Mouse (Mus musculus): ENCODE data around the gene Gm17662. TPM values are rescaled to one million over a fixed set of nuclear protein-coding genes. Genes with fewer than 3 reads are reported as not detected.

Gene Gm17662
- total RNA-seq (2021) (not detected), polyA plus RNA-seq (2012; rRNA removed) (not detected in 2 replicates)
- long read RNA-seq, result 0 reads

- H3K27me3 ChIP-seq (ENCODE audit: control insufficient read depth, insufficient read depth, low read length), result no peaks in the 10 kb centered on the region
- no peak for TF ChIP-seq EP300 (IDR thresholded peaks at IDR 0.05; ENCODE audit: insufficient read depth, low read depth, low read length)
- TF ChIP-seq CTCF (IDR thresholded peaks at IDR 0.05), result no peak
- no peak for TF ChIP-seq POLR2A (IDR thresholded peaks at IDR 0.05; ENCODE audit: insufficient read depth, low read depth, low read length)
- intact Hi-C loops (cut with DNase I), result no loop called here
- H3K36me3 ChIP-seq (ENCODE audit: control insufficient read depth, insufficient read depth, low read length), result no peaks in the 10 kb centered on the region
- no peaks in the 10 kb centered on the region for H3K79me2 ChIP-seq (replicated peaks; ENCODE audit: control insufficient read depth, insufficient read depth, low read length)
- WGBS, result 71% methylated on average over 1 of the region's 1 CpGs
- no peak for DNase-seq
- no peaks in the 10 kb centered on the region for H3K4me1 ChIP-seq (ENCODE audit: control insufficient read depth, insufficient read depth, low read length)
- H3K4me3 ChIP-seq, result no peak within 1 kb of the TSS
- H3K9ac ChIP-seq (ENCODE audit: low read depth, low read length), result no peak within 1 kb of the TSS
- H3K27ac ChIP-seq, result no peak within 1 kb of the TSS
These were observed at the start of gene Gm17662 for GRCm38 (mm10) chr4:104857029-104857428. Gene Gm17662, plus strand, starts transcription at chr4:104857329.

GRCm38 (mm10) chr4:104810710-104811286, 46.3 kb upstream of the Gm17662 start:
- Histone ChIP-seq H3K27me3 (ENCODE audit: control insufficient read depth, insufficient read depth, low read length) (no peaks in the 10 kb centered on the region), H3K27ac (no peak overlapping the region), H3K79me2 (replicated peaks; ENCODE audit: control insufficient read depth, insufficient read depth, low read length) (no peaks in the 10 kb centered on the region), H3K4me3 (no peak overlapping the region), H3K9ac (ENCODE audit: low read depth, low read length) (no peak overlapping the region), H3K36me3 (ENCODE audit: control insufficient read depth, insufficient read depth, low read length) (no peaks in the 10 kb centered on the region), H3K4me1 (ENCODE audit: control insufficient read depth, insufficient read depth, low read length) (no peaks in the 10 kb centered on the region)
- intact Hi-C loops (cut with DNase I), result no loop called here
- TF ChIP-seq CTCF (IDR thresholded peaks at IDR 0.05) (no peak), EP300 (IDR thresholded peaks at IDR 0.05; ENCODE audit: insufficient read depth, low read depth, low read length) (no peak), POLR2A (IDR thresholded peaks at IDR 0.05; ENCODE audit: insufficient read depth, low read depth, low read length) (no peak)
- DNase-seq, result no peak
- WGBS, result 59% methylated on average over 10 of the region's 10 CpGs

- TF ChIP-seq EP300 (IDR thresholded peaks at IDR 0.05; ENCODE audit: insufficient read depth, low read depth, low read length), result no peak
- TF ChIP-seq CTCF (IDR thresholded peaks at IDR 0.05), result no peak
- TF ChIP-seq POLR2A (IDR thresholded peaks at IDR 0.05; ENCODE audit: insufficient read depth, low read depth, low read length), result no peak
- DNase-seq, result no peak
- no peak overlapping the region for H3K4me3 ChIP-seq
- intact Hi-C loops (cut with DNase I), result no loop called here
- H3K9ac ChIP-seq (ENCODE audit: low read depth, low read length), result no peak overlapping the region
- no peaks in the 10 kb centered on the region for H3K36me3 ChIP-seq (ENCODE audit: control insufficient read depth, insufficient read depth, low read length)
- WGBS, result 86% methylated on average over 2 of the region's 2 CpGs
- H3K27me3 ChIP-seq (ENCODE audit: control insufficient read depth, insufficient read depth, low read length), result no peaks in the 10 kb centered on the region
- no peaks in the 10 kb centered on the region for H3K79me2 ChIP-seq (replicated peaks; ENCODE audit: control insufficient read depth, insufficient read depth, low read length)
- no peaks in the 10 kb centered on the region for H3K4me1 ChIP-seq (ENCODE audit: control insufficient read depth, insufficient read depth, low read length)
- H3K27ac ChIP-seq, result no peak overlapping the region
These were observed 43.5 kb upstream of the Gm17662 start for GRCm38 (mm10) chr4:104813617-104814016.

GRCm38 (mm10) chr4:104816519-104817232, 40.5 kb upstream of the Gm17662 start:
- no peaks in the 10 kb centered on the region for H3K79me2 ChIP-seq (replicated peaks; ENCODE audit: control insufficient read depth, insufficient read depth, low read length)

GRCm38 (mm10) chr4:104817509-104817908, 39.6 kb upstream of the Gm17662 start:
- intact Hi-C loops (cut with DNase I), result no loop called here
- DNase-seq, result no peak
- H3K9ac ChIP-seq (ENCODE audit: low read depth, low read length), result no peak overlapping the region
- H3K27ac ChIP-seq, result no peak overlapping the region
- 55% methylated on average over 2 of the region's 2 CpGs for WGBS
- H3K4me3 ChIP-seq, result no peak overlapping the region
- no peaks in the 10 kb centered on the region for H3K4me1 ChIP-seq (ENCODE audit: control insufficient read depth, insufficient read depth, low read length)
- no peaks in the 10 kb centered on the region for H3K36me3 ChIP-seq (ENCODE audit: control insufficient read depth, insufficient read depth, low read length)
- no peaks in the 10 kb centered on the region for H3K27me3 ChIP-seq (ENCODE audit: control insufficient read depth, insufficient read depth, low read length)
- H3K79me2 ChIP-seq (replicated peaks; ENCODE audit: control insufficient read depth, insufficient read depth, low read length), result no peaks in the 10 kb centered on the region
- no peak for TF ChIP-seq CTCF (IDR thresholded peaks at IDR 0.05)
- no peak for TF ChIP-seq EP300 (IDR thresholded peaks at IDR 0.05; ENCODE audit: insufficient read depth, low read depth, low read length)
- TF ChIP-seq POLR2A (IDR thresholded peaks at IDR 0.05; ENCODE audit: insufficient read depth, low read depth, low read length), result no peak

More at GRCm38 (mm10) chr4:104816519-104817232, 40.5 kb upstream of the Gm17662 start:
- no peak for DNase-seq
- H3K36me3 ChIP-seq (ENCODE audit: control insufficient read depth, insufficient read depth, low read length), result no peaks in the 10 kb centered on the region
- no peak overlapping the region for H3K4me3 ChIP-seq
- H3K27me3 ChIP-seq (ENCODE audit: control insufficient read depth, insufficient read depth, low read length), result no peaks in the 10 kb centered on the region
- H3K4me1 ChIP-seq (ENCODE audit: control insufficient read depth, insufficient read depth, low read length), result no peaks in the 10 kb centered on the region
- 81% methylated on average over 4 of the region's 4 CpGs for WGBS
- TF ChIP-seq CTCF (IDR thresholded peaks at IDR 0.05), result no peak
- no peak for TF ChIP-seq POLR2A (IDR thresholded peaks at IDR 0.05; ENCODE audit: insufficient read depth, low read depth, low read length)
- no peak for TF ChIP-seq EP300 (IDR thresholded peaks at IDR 0.05; ENCODE audit: insufficient read depth, low read depth, low read length)
- no peak overlapping the region for H3K9ac ChIP-seq (ENCODE audit: low read depth, low read length)
- intact Hi-C loops (cut with DNase I), result no loop called here
- H3K27ac ChIP-seq, result no peak overlapping the region

- H3K9ac ChIP-seq (ENCODE audit: low read depth, low read length), result no peak overlapping the region
- no peaks in the 10 kb centered on the region for H3K4me1 ChIP-seq (ENCODE audit: control insufficient read depth, insufficient read depth, low read length)
- no peaks in the 10 kb centered on the region for H3K79me2 ChIP-seq (replicated peaks; ENCODE audit: control insufficient read depth, insufficient read depth, low read length)
- no peak overlapping the region for H3K4me3 ChIP-seq
- WGBS, result 68% methylated on average over 4 of the region's 4 CpGs
- TF ChIP-seq POLR2A (IDR thresholded peaks at IDR 0.05; ENCODE audit: insufficient read depth, low read depth, low read length), result no peak
- H3K27ac ChIP-seq, result no peak overlapping the region
- DNase-seq, result no peak
- H3K36me3 ChIP-seq (ENCODE audit: control insufficient read depth, insufficient read depth, low read length), result no peaks in the 10 kb centered on the region
- H3K27me3 ChIP-seq (ENCODE audit: control insufficient read depth, insufficient read depth, low read length), result no peaks in the 10 kb centered on the region
- intact Hi-C loops (cut with DNase I), result no loop called here
These were observed 38.1 kb upstream of the Gm17662 start for GRCm38 (mm10) chr4:104818986-104819385.

Measured in heart, adult 2 months (tissue).